Mouse (Mus musculus): ENCODE results near the gene 1700069L16Rik.

The 1700069L16Rik gene

DNA sequence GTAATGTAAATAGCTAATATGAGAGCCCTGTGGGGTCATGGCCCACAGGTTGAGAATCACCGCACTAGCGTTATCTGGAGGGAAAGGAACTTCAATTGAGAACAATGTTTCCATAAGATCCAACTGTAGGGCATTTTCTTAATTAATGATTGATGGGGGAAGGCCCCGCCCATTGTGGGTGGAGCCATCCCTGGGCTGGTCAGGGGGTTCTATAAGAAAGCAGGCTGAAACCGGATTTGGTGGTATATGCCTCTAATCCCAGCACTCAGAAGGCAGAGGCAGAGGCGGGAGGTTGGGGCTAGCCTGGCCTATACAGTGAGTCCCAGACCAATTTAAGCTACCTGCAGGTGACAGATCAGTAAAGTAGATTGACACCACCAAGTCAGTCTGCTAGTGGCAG, 9.8 kb upstream of the 1700069L16Rik start:
- DNase-seq (ENCODE audit: low spot score), result no peak

DNA sequence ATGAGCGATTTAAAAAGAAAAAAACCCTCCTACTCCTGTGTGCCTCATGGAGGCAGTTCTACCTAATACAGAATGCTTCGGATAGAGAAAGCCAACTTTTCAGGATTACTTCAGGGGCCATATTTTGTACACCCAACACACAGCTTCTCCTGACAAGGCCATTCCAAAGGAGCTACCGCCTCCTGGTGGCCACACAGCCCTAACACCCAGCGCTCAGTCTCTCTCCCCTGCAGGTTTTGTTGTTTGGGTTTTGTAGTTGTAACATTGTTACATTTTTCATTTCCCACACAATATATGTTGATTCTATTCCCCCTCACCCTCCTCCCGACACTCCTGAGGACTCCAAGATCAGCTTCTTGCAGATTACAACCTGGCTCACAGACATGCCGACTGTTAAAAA, 7.6 kb upstream of the 1700069L16Rik start:
- DNase-seq (ENCODE audit: low spot score), result no peak

DNA sequence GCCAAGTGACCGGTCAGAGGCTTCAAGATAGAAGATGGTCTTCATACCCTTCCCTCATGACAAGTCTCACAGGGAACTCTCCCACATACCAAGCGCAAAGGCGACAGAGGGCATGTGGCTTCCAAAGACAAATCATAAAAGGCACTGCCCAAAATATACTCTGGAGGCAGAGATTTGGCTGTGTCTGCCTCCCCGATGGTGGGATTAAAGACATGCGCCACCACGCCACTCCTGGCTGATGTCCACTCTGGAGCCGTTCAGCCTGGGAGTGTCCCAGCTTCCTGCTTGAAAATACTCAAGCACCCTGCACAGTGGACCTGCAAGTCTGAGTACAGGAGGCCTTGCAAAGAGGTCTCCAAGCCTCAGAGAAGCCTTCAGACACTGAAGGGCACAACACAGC, 6.6 kb upstream of the 1700069L16Rik start:
- DNase-seq (ENCODE audit: low spot score), result no peak

DNA sequence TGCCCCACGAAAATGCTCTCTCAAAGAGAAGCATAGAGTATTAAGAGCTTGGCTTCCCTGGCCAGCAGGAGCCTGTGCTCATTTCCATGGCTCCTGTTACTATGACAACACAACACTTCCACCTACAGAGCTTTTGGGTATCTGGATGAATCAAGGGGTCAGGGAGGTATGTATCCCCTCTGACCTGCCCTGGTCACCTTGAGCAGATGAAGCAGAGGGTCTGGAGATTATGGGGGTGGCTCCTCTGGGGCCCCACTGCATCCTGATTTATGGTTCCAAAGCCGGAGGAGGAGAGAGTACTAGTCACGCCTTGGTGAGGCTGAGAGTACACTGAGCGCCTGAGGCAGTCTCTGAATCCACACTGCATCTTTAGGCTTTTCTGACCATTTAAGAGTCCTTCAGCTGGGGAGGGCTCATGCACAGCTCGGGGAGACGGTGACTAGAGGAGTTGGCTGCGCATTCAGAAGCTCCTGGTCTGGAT, 6.1 kb upstream of the 1700069L16Rik start:
- no peak for DNase-seq (ENCODE audit: low spot score)

DNA sequence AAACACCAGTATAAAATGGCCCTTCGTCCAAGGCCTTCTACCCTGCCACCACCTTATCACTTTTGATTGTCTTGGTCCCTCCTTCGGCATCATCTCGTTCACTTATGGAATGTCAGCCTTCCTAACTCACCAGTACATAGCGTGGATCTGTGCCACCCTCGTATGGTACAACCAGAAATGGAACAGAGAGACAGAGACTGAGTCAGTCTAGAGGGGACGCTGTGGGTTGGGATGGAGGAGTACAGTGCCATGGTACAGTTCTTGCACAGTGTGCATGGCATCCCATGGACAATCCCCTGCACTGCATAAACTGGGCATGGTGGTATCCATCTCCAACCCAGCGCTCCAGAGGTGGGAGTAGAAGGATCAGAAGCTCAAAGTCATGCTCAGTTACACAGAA, 4.1 kb upstream of the 1700069L16Rik start:
- DNase-seq (ENCODE audit: low spot score), result no peak

DNA sequence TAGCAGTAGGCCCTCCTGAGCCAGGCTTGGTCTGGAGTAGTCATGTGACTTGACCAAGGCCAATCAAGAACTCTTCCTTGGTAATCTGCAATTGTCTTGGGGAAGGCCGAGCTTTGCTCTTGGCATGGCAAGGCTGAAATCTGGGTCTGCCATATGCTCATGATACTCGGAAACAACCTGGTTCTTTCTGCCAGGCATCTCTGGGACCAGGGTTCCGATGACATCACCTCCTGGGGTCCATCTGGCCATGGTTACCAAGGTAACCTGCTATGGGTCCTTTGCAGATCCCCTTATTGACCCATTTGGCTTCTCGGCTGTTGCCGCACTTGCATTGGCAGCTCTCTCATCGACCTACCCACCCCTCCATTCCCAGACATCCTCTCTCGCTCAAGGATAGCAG, 3.4 kb upstream of the 1700069L16Rik start:
- no peak for DNase-seq (ENCODE audit: low spot score)

DNA sequence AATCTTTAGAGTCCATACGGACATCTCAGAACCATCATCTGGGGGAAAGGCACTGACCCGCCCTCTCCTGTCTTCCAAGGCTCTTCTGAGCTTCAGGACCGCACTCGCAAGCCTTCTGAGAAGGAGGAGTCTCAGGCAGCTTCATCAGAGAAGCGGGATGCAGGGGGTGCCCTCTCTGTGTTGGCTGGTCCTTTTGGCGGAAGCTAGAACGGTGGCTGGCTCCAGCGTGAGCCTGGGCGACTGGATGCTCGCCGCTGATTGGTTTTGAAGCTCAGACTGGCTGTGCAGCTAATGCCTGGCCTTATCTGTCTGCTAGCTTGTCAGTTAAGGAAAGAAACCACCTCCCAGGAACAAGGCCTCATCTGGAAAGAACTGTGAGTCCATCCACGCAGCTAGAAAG, 2.7 kb upstream of the 1700069L16Rik start:
- no peak for DNase-seq (ENCODE audit: low spot score)

DNA sequence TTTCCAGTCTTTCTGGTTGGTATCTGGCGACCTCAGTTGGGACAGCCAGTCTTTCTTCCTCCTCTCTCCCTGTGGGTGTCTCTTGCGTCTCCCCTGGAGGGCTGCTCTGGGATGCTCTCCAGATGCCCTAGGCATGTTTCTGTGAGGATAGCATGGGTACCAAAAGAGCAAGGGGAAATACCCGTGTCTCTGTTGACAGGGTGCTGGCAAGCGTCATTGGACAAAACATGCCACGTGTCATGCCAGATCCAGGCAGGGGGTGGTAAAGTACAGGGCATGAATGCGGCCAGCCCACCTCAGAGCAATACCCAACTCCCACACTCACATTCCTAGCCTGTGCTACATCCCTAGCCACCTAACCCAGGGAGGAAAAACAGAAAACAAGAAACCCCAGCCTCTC, 2.0 kb upstream of the 1700069L16Rik start:
- DNase-seq (ENCODE audit: low spot score), result no peak

DNA sequence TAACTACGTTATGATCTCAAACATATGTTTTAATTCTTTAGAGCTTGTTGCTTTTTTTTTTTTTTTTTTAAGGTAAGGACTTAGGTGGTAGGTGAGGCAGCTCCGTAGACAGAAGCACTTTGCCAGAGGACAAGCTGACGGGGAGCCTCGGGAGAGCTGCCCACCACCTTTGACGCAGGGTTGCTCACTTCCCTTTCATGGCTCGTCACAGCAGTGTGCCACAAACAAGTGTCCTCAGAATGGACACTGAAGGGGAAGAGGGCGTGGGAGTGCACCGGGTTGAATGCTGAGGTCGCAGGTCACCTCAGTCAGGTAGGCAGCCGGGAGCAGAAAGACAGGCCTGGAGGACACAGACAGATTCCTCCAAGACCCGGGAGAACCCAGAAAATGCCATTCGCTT, 845 bp upstream of the 1700069L16Rik start:
- DNase-seq (ENCODE audit: low spot score), result no peak

DNA sequence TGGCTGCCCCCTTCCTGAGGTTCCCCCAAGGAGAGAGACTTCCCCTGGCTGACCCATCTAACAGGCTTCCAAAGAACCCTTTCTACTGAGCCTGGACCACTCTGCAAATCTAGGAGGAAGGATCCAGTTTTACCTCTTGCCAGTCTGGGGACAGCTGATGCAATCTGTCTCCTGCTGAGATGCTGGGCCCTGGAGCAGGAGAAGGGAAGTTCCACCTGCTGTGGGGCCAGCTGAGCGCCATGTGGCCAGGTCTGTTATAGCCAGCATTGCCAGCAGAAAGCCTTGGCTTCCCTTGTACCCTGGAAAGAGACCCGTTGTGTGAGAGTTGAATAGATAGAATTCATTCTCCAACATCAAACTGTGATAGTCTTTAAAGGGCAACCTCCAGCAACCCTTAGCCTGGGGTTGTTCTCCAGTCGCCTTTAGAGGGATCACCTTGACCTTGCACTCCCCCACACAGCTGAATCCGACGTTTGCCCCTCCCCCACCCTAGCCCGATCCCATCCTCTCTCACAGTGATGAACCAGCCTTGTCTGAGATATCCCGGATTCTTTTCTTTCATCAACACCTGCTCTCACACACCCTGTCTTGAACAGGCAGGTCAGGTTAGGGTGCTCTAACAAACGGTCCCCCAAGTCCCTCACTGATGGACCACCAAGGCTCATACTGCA, 870 bp downstream of the 1700069L16Rik start:
- no peak for DNase-seq (ENCODE audit: low spot score)

DNA sequence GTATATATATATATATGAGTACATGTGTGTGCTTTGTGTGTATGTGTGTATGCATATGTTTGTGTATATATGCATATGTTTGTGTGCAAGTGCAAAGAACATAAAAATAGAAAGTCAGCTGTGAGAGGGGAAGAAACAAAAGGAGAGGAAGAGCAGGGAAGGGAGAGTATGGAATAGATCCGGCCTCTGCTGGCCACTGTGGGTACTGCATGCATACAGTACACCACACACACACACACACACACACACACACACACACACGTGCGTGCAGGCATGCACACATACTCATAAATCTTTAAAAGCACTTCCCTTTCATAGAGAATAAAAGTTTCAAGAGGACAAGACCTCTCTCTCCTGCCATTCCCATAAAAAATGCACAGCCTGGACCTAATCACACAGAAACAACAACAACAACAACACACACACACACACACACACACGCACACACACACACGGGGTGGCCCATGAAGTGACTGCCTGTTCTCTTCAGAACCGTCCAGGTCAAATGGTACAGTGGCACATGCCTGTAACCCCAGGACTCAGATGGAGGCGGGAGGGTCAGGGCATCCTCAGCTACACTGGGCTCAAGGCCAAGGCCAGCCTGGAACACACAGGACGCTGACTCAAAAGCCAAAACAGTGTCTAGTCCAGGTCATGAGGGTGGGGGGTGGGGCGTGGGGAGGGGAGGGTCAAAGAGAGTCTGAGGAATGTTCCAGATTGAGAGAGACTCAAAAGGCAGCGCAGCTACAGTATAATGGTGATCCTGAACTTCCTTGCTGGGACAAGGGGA, 2.2 kb downstream of the 1700069L16Rik start:
- DNase-seq (ENCODE audit: low spot score), result no peak

DNA sequence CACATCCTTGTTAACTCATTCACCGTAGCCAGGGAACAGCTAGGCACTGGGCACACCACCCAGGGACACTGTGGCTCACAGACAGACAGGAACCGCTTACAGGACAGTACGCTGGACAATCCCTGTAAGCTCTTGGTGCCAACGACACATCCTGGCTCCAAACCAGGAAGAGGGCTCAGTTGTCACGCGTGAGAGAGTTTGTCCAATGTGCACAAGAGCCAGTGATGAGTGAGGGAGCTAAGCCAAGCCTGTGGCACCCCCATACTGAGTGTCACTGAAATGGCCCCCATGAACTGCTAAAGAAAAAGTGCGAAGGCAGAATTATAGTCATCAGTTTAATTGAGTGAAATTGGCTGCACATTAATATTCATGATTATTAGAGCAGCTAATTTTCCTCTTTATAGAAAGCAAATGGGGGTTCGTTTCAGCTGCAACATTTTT, 5.3 kb downstream of the 1700069L16Rik start:
- no peak for DNase-seq (ENCODE audit: low spot score)

DNA sequence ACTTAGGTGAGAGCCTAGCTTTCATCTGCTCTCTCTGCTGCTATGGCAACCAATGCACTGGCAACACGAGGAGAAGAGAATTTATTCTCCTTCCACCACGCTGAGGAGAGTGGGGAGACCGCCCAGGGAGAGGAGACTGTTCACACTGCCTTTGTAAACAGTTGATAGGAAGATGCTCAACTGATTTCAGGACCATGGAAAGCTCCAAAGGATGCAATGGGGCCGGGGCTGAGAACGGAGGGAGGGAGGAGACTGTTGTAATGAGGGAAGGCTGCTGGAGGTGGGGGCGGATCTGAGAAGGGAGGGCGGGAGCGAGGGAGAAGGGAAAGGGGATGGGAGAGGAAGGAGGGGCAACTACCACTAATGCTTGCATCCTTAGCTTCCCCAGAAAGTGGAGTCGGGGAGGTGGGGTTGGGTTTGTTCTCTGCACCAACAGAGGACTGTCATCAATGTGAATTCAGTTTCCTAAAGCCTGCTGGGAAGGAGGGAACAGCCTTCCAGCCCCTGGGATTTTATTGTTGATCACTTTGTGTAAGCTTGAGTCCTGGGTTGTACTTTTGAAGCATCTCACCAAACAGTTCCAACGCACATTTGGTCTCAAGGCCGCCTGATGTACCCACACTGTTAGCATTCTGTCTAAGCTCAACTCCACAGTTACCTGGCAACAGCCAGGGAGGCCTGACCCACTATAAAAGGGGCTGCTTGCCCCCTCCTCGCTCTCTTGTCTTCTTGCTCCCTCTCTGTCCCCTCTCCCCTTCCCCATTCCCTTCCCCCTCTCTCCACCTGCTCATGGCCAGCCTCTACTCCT, 7.8 kb downstream of the 1700069L16Rik start:
- DNase-seq (ENCODE audit: low spot score), result no peak

DNA sequence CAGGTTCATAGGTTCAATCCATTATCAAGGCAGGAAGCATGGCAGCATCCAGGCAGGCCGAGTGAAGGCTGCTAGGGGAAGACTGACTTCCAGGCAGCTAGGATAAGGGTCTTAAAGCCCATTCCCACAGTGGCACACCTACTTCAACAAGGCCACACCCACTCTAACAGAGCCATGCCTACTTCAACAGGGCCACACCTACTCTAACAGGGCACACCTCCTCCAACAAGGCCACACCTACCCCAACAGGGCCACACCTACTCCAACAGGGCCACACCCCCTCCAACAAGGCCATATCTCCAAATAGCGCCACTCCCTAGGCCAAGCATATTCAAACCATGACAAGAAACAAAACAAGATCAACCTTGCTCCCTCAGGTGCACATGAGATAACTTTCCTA, 11.7 kb downstream of the 1700069L16Rik start:
- no peak for DNase-seq (ENCODE audit: low spot score)

DNA sequence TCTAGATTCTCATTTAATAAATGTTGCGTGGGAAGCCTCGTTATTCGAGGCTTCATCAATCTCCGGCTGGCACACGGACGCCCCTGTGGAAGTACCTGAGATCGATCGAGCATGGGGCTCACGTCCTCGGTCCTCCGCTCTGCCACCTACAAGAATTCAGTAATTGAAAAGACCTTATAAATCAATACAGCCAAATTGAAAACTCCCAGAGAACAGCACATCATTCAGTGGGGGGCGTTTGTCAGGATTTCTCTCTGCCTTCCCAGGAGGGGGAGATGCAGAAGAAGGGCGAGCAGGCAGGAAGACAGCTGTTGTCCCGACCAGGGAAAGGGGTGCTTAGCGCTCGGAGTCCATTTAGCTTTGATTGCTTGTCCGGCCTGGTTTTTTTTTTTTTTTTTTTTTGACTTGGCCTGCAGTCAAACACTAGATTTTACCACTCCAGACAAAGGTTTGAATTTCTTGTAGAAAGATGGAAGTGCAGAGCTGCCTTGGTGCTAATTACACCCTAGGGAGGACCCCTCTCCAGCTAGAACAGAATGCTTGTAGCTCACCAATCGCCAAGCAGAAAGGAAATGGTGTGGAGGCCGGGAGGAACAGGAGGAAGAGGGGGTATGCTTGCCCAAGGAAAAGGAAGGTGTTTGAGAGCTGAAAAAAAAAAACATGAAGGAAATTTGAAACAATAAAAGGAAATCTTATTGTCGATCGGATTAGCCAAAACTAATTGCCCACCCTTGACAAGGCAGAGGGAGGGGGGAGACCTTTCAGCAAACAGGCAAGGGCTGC, 20.6 kb downstream of the 1700069L16Rik start:
- DNase-seq (ENCODE audit: low spot score), result no peak

DNA sequence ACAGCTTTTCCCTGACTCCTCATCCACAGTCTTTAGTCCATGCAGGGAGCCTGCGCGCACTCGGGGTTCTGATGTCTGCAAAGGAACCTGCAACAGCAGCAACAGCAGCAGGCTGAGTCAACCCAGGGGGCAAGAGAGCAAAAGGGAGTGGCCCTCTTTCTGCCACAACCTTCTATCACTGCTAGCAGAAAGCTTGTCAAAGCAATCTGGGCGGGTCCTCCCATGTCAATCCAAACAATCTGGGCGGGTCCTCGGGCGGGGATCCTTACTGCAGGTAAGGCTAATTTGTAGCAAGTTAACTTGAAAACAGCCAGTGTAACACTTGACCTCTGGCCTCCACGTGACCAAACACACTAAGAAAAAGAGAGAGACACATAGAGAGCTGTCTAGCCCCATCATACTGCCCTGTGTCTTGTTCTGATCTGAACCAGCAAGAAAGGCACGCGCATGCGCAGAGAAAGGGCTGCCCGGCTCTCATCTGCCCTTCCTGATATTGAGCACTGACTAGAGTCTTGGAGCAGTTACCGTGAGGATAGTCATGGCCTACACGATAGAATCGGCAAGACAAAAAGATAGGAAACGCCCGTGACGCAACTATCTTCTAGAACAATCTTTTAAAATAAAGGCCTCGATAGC, 24.1 kb downstream of the 1700069L16Rik start:
- no peak for DNase-seq (ENCODE audit: low spot score)

DNA sequence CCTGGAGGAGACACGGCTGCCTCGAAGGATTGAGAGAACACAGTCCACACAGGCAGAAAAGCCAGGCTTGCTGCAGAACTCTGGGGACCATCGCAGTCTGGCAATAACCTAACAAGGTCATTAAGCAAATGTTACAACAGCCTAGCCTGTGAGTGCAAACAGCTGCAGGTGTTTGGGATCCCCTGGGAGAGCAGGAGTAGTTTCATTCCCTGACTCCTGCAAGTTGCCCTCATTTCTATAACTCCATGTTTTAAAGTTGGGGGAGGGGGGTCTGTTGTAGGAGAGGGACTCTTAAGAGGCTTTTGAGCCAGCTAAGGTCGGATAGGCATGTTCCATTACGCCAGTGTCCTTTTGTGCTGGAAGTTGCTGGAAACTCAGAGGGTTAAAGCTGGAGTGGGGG, 30.2 kb downstream of the 1700069L16Rik start:
- DNase-seq (ENCODE audit: low spot score), result no peak

DNA sequence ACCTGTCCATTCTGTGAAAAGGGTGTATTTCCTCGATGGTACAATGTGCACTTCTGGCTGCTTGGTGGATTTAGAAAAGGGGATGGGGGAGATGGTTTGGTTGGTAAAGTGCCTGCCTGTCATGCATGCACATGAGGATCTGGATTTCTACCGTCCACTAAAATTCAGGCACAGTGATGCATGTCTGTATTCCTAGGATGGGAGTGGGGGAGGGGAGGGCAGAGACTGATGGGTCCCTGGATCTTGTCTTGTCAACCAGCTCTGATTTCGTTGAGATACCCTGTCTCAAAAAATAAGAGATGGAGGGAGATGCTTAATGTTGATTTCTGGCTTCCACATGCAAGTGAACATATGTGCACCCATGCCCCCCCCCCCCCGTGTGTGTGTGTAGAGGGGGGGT, 30.6 kb downstream of the 1700069L16Rik start:
- no peak for DNase-seq (ENCODE audit: low spot score)

DNA sequence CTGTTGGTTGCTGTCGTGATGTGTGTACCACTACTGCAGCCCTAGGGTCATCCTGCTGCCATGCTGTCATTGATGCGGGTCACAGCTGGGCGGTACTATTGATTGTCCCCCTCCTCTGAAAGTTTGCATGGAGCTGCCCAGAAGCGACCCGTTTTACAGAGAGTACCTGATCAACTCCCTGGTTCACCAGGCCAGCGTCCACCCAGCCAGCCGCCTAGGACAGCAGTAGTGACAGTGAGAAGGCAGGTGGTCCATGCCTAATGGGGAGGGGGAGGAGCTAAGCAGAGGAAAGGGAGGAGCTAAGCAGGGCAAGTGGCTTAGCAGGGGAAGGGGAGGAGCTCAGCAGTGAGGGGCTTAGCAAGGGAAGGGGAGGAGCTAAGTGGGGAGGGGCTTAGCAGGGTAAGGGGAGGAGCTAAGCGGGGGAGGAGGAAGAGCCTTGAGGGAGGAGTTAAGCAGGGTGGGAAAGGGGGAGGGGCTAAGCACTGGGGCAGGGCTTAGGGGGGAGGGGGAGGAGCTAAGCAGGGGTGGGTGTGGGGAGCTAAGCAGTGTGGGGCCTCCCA, 31.3 kb downstream of the 1700069L16Rik start:
- no peak for DNase-seq (ENCODE audit: low spot score)

DNA sequence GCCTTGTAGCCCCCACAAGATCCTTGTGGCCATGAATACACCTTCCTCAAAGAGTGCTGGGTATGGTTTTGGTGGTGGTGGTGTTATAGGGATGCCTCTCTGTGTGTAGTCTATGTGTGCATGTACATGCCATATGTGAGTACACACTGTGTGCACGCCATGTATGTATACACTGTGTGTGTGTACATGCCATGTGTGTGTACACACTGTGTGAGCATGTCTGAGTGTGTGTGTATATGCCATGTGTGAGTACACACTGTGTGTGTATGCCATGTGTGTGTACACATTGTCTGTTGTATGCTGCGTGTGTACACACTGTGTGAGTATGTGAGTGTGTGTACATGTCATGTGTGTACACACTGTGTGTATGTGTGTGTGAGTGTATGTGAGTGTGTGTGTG, 33.7 kb downstream of the 1700069L16Rik start:
- no peak for DNase-seq (ENCODE audit: low spot score)

DNA sequence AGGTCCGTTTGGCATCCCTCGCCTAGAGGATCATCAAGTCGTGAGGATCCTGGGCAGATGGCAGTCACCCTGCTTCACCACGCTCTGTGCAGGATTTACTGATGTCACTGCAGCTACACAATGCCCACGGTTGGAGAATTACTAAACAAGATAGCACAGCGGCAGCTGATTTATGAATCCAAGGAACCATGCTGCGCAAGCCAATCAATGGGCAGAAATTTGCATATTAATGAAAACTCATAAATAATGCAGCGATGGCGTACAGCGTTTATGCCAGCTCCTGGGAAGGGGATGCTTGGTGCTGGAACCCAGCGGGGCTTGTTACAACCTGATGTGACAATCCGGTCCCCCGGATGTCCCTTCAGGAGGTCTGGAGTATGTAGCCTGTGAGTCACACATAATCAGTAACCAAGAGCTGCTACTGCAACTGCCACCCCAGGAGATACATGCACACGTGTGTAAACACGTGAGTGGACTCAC, 34.5 kb downstream of the 1700069L16Rik start:
- DNase-seq (ENCODE audit: low spot score), result no peak
